Mouse (Mus musculus): ENCODE measurements around the gene Fam217a. TPM values are rescaled to one million over a fixed set of nuclear protein-coding genes. Genes with fewer than 3 reads are reported as not detected.
A peak's percentile ranks its signal among the peaks of the same experiment; 100 is the strongest.
"Not testable (repeated sequence)": the region's sequence is repeated elsewhere in the genome, so short reads cannot be mapped to it uniquely, and the experiment has no call there.

Fam217a gene
- polyA plus RNA-seq, 1 experiment: not detected

GRCm38 (mm10) chr13:34875166-34875710 is 48.9 kb downstream of the Fam217a start, which contains the start of gene Prpf4b:
Prpf4b (plus strand) TSS chr13:34875302.
- peaks cover 3% of the 10 kb centered on the region; the same call in 1 of the 2 replicates for H3K4me1 ChIP-seq (ENCODE audit: control insufficient read depth, insufficient read depth, low read length)
- under 1% methylated on average over 40 of the region's 40 CpGs for WGBS
- H3K4me3 ChIP-seq (ENCODE audit: insufficient read depth, low read depth, low read length): peak within 1 kb of the TSS; percentile 96
- peak; percentile 82; the same call in 1 of the 2 replicates for TF ChIP-seq POLR2A (IDR thresholded peaks at IDR 0.05; ENCODE audit: insufficient read depth, low read depth, low read length)
- no peak for TF ChIP-seq CTCF (IDR thresholded peaks at IDR 0.05; ENCODE audit: insufficient read depth, low read depth, low read length)
- peak within 1 kb of the TSS; percentile 96 for H3K27ac ChIP-seq (ENCODE audit: insufficient read depth, low read depth, low read length)

DNA sequence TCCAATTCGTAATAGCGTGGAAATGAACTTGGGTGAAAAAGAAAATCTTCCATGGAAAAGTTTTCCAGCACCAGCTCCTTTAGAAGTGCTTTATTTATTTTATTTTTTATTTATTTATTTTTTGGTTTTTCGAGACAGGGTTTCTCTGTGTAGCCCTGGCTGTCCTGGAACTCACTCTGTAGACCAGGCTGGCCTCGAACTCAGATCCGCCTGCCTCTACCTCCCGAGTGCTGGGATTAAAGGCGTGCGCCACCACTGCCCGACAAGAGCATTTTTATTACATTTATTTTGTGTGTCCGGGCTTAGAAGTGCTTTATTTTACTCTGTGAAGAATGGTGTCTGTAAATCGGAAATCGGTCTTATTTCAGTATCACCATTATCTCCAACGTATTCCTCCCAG is 49.4 kb downstream of the Fam217a start:
- 0 out of 2 replicates have a peak overlapping the region, but pooled peaks have one; percentile 96 for H3K27ac ChIP-seq (ENCODE audit: insufficient read depth, low read depth, low read length)
- H3K4me3 ChIP-seq (ENCODE audit: insufficient read depth, low read depth, low read length): peak overlapping the region; percentile 66; the same call in 1 of the 2 replicates
- 13% methylated on average over 13 of the region's 13 CpGs for WGBS
- not testable (repeated sequence) for H3K4me1 ChIP-seq (ENCODE audit: control insufficient read depth, insufficient read depth, low read length)

- under 1% methylated on average over 45 of the region's 45 CpGs for WGBS
- TF ChIP-seq POLR2A (IDR thresholded peaks at IDR 0.05; ENCODE audit: insufficient read depth, low read depth, low read length): peak; percentile 81
- TF ChIP-seq CTCF (IDR thresholded peaks at IDR 0.05; ENCODE audit: insufficient read depth, low read depth, low read length): no peak
- Histone ChIP-seq H3K27ac (ENCODE audit: insufficient read depth, low read depth, low read length) (peak overlapping the region; percentile 95), H3K4me1 (ENCODE audit: control insufficient read depth, insufficient read depth, low read length) (peaks cover 1% of the 10 kb centered on the region; the same call in 1 of the 2 replicates), H3K4me3 (ENCODE audit: insufficient read depth, low read depth, low read length) (peak overlapping the region; percentile 96)
These were observed 50.1 kb downstream of the Fam217a start for GRCm38 (mm10) chr13:34873801-34874681.

- WGBS: 37% methylated on average over 7 of the region's 7 CpGs
- H3K4me3 ChIP-seq (ENCODE audit: insufficient read depth, low read depth, low read length): no peak overlapping the region
- no peaks in the 10 kb centered on the region for H3K4me1 ChIP-seq (ENCODE audit: control insufficient read depth, insufficient read depth, low read length)
- TF ChIP-seq CTCF (IDR thresholded peaks at IDR 0.05; ENCODE audit: insufficient read depth, low read depth, low read length) (no peak), POLR2A (IDR thresholded peaks at IDR 0.05; ENCODE audit: insufficient read depth, low read depth, low read length) (no peak)
- no peak overlapping the region for H3K27ac ChIP-seq (ENCODE audit: insufficient read depth, low read depth, low read length)
These were observed 59.5 kb downstream of the Fam217a start for GRCm38 (mm10) chr13:34864420-34865169.

DNA sequence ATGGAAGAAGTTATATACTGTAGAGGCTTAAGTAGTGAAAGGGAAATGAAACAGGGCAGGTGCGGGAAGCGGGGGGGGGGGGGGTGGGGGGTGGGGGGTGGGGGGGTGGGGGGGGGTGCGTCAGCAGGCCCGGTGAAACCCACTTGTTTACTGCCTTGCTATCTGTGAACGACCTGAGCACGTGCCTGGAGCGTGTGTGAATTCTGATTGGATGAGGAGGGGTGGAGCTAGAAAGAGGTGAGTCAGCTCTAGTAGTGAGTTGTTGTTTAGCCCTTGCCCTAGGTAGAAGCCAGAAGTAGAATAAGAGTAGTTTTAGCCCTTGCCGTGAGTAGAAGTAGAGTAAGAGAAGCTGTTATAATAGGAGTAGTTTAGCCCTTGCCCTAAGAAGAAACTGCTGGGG is 62.9 kb downstream of the Fam217a start:
- H3K27ac ChIP-seq (ENCODE audit: insufficient read depth, low read depth, low read length); H3K4me1 ChIP-seq (ENCODE audit: control insufficient read depth, insufficient read depth, low read length); H3K4me3 ChIP-seq (ENCODE audit: insufficient read depth, low read depth, low read length): not testable (repeated sequence)
- WGBS: 69% methylated on average over 7 of the region's 8 CpGs

Other genes starting within 250 kb of the Fam217a start
- not detected in 2 replicates for gene Fam50b, start 189.5 kb downstream of the Fam217a start, polyA plus RNA-seq (2012; ENCODE audit: insufficient read depth, insufficient read length, low replicate concordance, missing spikeins)
- 121 and 158 TPM in 2 replicates for gene Prpf4b, start 49.0 kb downstream of the Fam217a start, polyA plus RNA-seq (2012; ENCODE audit: insufficient read depth, insufficient read length, low replicate concordance, missing spikeins)
- gene 4933417A18Rik, start 99 bp upstream of the Fam217a start, polyA plus RNA-seq (2012; ENCODE audit: insufficient read depth, insufficient read length, low replicate concordance, missing spikeins): not detected in 2 replicates
- gene Eci3, start 39.5 kb upstream of the Fam217a start, polyA plus RNA-seq (2012; ENCODE audit: insufficient read depth, insufficient read length, low replicate concordance, missing spikeins): not detected in 2 replicates
- not detected in 2 replicates for gene Eci2, start 102.8 kb upstream of the Fam217a start, polyA plus RNA-seq (2012; ENCODE audit: insufficient read depth, insufficient read length, low replicate concordance, missing spikeins)